Mouse (Mus musculus): ENCODE data around the gene Olfr530.

The Olfr530 gene

DNA sequence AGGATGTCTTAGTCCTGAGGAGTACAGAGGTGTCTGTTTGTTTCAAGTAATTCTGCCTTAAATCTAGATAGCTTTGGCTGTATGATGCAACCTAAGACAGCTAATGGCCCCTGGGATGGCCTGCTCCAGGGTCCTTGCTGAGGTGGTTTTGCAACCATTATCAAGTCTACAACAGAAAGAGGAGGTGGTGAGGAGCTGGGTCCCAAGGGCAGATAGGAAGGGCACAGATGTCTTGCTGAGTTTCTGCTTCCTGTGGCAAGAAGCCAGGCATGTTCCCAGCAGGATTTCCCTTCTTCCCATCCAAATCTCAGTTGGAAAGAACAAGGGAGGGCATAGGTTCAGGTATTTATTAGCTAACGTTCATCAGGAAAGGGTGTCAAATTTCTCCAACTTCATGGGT, at the start of gene Olfr530:
Olfr530 (minus strand) TSS at position 101 of the 400 bp plus-strand sequence.
- DNase-seq (ENCODE audit: low spot score), result no peak

DNA sequence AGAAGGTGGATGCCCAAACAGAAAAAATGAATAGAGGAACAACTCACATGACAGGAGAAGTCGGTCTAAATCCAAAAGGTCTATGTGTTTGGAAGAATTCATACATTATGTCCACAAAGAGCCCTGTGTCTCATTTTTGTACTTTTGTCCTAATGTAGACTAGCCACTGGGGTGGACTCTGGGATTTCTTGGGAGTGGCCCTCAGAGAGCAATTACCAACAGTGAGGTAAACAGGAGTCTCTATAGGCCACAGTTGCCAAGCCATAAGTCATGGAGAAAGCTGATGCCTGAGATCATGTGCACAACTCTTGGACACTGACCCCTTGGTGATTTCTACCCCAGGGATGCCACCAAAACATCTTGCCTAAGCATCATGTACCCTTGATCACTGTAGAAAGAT, 45.4 kb upstream of the Olfr530 start, which contains the start of gene Olfr532:
Olfr532 (minus strand) TSS at position 101 of the 400 bp plus-strand sequence.
- no peak for DNase-seq (ENCODE audit: low spot score)

DNA sequence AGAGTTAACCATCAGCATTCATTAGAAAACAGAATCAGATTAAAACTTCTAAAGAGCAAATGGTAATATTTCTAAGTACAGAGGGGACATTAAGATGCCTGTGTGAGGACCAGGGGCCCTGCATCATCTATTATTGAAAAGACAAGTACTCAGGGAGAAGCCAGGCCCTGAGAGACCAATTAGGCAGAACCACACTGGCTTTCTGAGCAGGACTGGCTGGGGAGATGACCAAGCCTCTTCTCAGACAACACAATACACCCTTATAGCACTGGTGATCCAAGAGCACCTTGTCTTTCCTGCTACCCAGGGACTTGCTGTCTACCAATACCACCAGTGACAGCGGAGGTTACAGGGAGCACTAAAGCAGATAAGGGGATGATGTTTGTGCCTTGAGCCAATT, 26.7 kb upstream of the Olfr530 start, which contains the start of gene Olfr531:
Olfr531 (minus strand) TSS at position 101 of the 400 bp plus-strand sequence.
- DNase-seq (ENCODE audit: low spot score), result no peak

DNA sequence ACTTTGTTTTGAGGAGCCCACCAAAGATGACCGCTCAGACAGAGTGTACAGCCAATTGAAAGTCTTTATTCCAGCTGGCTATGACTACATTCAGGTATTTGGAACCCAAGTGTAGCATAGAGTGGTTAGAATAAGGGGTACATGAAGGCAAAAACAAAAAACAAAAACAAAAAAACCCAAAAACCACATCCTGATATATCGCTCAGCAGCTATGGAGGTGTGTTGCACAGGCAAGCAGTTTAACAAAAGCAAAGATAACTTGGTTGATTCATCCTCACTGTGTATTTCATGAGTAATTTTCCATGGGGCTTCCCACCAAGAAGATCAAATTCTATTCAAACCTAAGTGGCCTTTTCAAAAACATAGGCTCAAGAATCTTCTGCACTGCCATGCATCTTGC, 780 bp upstream of the Olfr530 start:
- DNase-seq (ENCODE audit: low spot score), result no peak

DNA sequence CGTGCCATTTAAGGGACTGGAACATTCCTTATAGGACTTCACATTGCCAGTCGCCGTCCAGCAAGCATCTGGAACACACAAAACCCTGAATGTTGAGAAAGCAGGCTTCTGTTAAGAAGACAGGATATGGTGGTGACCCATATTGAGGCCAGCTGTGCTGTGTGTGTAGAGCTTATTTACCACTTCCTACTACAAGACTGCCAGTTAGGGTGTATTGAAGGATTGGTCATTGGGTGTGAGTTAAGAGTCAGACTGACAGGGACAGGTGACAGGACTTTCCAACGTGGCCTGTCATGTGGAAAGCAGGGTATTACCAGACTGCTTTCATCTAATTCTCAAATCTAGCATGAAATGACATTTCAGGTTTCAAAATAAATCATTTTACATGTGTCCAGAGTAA, 1.8 kb downstream of the Olfr530 start:
- no peak for DNase-seq (ENCODE audit: low spot score)

GRCm38 (mm10) chr7:140361571-140361970, 14.6 kb downstream of the Olfr530 start, which contains the start of gene Olfr60:
Gene Olfr60 (minus strand): TSS chr7:140361671.
- DNase-seq (ENCODE audit: low spot score), result no peak

- DNase-seq (ENCODE audit: low spot score), result no peak
These were observed 42.4 kb downstream of the Olfr530 start, which contains the start of gene Olfr527 for GRCm38 (mm10) chr7:140333717-140334116. Gene Olfr527 (plus strand): TSS chr7:140334017.

DNA sequence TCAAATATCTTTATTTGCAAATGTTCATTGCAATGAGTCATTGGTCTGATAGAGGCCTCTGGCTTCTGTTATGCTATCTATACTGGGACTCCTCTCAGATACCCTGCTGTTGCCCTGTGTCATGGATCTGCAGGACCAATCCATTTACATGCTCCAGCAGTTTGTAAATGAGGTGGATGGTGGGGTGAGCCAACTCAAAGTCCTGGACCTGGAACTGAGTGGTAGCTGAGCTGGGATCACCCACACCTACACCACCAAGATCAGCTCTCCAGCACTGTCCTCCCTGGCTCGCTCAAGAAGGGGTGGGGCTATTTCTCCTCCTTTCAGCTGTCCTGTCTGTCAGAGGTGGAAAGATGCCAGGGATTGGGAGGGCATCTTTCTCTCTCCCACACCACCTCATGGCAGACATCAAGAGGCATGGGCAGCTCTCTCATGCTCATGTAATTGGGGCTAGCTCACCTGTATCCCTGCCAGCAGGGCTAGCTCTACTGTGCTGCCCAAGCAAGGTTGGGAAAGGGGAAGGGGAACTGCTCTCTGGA, 46.3 kb downstream of the Olfr530 start:
- no peak for DNase-seq (ENCODE audit: low spot score)
